Mouse (Mus musculus): ENCODE data around the gene H2-Ab1. TPM values are rescaled to one million over a fixed set of nuclear protein-coding genes. Genes with fewer than 3 reads are reported as not detected.
"Not testable (repeated sequence)": the region's sequence is repeated elsewhere in the genome, so short reads cannot be mapped to it uniquely, and the experiment has no call there.

The H2-Ab1 gene
- polyA plus RNA-seq, 1 experiment from 2014 or later, result 1.7 TPM

DNA sequence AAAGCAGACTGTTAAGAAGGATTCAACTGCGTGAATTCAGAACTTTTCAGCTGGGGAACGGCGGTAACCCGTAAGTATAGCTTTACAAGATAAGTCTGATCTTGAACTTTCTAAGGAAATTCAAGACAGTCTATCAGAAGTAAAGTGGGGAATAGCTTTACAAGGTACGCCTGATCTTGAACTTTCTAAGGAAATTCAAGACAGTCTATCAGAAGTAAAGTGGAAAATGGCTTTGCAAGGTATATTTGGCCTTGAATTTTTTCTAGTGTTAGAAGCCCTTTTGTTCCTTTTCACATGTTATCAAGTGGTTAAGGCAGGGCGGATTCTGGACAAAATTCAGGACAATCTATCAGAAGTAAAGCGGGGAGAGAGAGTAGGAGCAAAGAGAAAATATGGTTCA is 37.7 kb upstream of the H2-Ab1 start:
- H3K4me1 ChIP-seq; H3K4me2 ChIP-seq (replicated peaks); H3K27ac ChIP-seq; H3K9me3 ChIP-seq (replicated peaks); ATAC-seq (ENCODE audit: low FRiP score); H3K9ac ChIP-seq; H3K4me3 ChIP-seq; H3K36me3 ChIP-seq: not testable (repeated sequence)
- H3K27me3 ChIP-seq, result peaks cover 12% of the 10 kb centered on the region
- 94% methylated on average over 5 of the region's 7 CpGs for WGBS

DNA sequence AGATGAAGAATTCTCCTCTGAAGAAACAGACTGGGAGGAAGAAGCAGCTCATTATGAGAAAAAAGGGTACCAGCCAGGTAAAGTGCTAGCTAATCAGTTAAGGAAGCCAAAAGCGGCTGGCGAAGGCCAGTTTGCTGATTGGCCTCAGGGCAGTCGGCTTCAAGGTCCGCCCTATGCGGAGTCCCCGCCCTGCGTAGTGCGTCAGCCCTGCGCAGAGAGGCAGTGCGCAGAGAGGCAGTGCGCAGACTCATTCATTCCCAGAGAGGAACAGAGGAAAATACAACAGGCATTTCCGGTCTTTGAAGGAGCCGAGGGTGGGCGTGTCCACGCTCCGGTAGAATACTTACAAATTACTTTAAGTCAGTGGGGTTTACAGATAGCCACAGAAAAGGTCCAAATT is 37.1 kb upstream of the H2-Ab1 start:
- not testable (repeated sequence) for H3K27ac ChIP-seq; H3K9me3 ChIP-seq (replicated peaks); H3K27me3 ChIP-seq; H3K4me2 ChIP-seq (replicated peaks); ATAC-seq (ENCODE audit: low FRiP score); H3K4me1 ChIP-seq; H3K9ac ChIP-seq; H3K36me3 ChIP-seq; H3K4me3 ChIP-seq
- WGBS, result no CpG with 5 or more reads among the region's 16 CpGs

DNA sequence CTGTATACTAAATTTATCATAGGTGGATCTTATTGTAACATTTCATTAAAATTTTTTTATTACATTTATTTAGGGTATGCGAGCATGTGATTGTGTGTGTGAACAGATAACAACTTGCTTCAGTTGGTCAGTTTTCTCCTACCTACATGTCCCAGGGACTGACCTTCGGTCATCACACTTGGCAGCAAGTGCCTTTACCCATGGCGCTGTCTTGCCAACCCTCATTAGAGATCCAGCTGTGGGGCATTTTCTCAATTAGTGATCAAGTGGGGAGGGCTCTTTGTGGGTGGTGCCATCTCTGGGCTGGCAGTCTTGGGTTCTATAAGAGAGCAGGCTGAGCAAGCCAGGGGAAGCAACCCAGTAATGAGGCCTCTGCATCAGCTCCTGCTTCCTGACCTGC is 32.7 kb upstream of the H2-Ab1 start:
- Histone ChIP-seq H3K27ac (no peak overlapping the region), H3K4me1 (no peaks in the 10 kb centered on the region), H3K4me2 (replicated peaks) (no peak overlapping the region), H3K4me3 (no peak overlapping the region), H3K9ac (no peak overlapping the region), H3K9me3 (replicated peaks) (peaks cover 11% of the 10 kb centered on the region), H3K27me3 (no peaks in the 10 kb centered on the region), H3K36me3 (no peaks in the 10 kb centered on the region)
- 90% methylated on average over 3 of the region's 3 CpGs for WGBS
- no peak for ATAC-seq (ENCODE audit: low FRiP score)

DNA sequence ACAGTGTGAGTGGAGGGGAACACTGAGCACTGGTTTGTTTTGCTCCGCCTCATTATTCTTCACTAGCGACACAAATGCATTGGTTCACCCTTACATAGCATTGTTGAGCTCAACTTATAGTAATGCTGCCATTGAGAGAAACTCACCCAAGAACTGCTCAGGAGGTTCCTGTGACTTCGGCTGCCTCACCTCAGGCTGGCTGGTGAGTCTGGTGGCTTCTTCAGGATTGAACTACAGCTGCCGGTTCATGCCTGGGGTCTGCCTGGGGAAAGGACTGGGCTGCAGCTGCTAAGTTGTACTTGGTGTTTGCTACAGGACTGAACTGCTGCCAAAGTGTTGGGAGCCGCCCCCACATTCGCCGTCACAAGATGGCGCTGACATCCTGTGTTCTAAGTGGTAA is 32.1 kb upstream of the H2-Ab1 start:
- Histone ChIP-seq H3K36me3 (no peaks in the 10 kb centered on the region), H3K9me3 (replicated peaks) (peaks cover 11% of the 10 kb centered on the region), H3K27me3 (no peaks in the 10 kb centered on the region), H3K9ac (no peak overlapping the region), H3K27ac (no peak overlapping the region), H3K4me1 (no peaks in the 10 kb centered on the region), H3K4me3 (no peak overlapping the region), H3K4me2 (replicated peaks) (no peak overlapping the region)
- 96% methylated on average over 8 of the region's 8 CpGs for WGBS
- no peak for ATAC-seq (ENCODE audit: low FRiP score)

DNA sequence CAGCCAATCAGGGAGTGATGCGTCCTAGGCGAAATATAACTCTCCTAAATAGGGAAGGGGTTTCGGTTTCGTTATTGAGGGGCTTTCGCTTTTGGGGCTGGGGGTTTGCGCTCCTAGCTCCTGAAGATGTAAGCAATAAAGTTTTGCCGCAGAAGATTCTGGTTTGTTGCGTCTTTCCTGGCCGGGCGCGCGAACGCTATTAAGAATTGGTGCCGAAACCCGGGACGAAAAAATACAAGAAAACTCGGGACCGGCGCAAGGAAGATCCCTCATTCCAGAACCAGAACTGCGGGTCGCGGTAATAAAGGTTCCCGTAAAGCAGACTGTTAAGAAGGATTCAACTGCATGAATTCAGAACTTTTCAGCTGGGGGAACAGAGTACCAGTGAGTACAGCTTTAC is 31.6 kb upstream of the H2-Ab1 start:
- not testable (repeated sequence) for H3K4me1 ChIP-seq; ATAC-seq (ENCODE audit: low FRiP score); H3K9ac ChIP-seq; H3K27ac ChIP-seq; H3K4me2 ChIP-seq (replicated peaks); H3K27me3 ChIP-seq; H3K36me3 ChIP-seq; H3K4me3 ChIP-seq
- peaks cover 11% of the 10 kb centered on the region for H3K9me3 ChIP-seq (replicated peaks)
- WGBS, result 94% methylated on average over 14 of the region's 23 CpGs

DNA sequence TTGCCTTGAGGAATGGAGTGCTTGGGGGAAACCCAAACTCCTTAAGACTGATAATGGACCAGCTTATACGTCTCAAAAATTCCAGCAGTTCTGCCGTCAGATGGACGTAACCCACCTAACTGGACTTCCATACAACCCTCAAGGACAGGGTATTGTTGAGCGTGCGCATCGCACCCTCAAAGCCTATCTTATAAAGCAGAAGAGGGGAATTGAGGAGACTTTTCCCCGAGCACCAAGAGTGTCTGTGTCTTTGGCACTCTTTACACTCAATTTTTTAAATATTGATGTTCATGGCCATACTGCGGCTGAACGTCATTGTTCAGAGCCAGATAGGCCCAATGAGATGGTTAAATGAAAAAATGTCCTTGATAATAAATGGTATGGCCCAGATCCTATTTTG is 26.5 kb upstream of the H2-Ab1 start:
- H3K4me1 ChIP-seq; H3K4me3 ChIP-seq; H3K27me3 ChIP-seq; H3K27ac ChIP-seq; H3K36me3 ChIP-seq; H3K4me2 ChIP-seq (replicated peaks); ATAC-seq (ENCODE audit: low FRiP score); H3K9me3 ChIP-seq (replicated peaks); H3K9ac ChIP-seq: not testable (repeated sequence)
- 95% methylated on average over 9 of the region's 9 CpGs for WGBS

DNA sequence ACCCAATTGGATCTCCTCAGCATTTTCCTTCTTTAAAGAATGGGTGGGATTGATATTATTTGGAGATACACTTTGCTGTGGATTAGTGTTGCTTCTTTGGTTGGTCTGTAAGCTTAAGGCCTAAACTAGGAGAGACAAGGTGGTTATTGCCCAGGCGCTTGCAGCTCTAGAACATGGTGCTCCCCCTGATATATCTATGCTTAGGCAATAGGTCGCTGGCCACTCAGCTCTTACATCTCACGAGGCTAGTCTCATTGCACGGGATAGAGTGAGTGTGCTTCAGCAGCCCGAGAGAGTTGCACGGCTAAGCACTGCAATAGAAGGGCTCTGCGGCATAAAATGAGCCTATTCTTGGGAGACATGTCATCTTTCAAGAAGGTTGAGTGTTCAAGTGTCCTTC is 25.5 kb upstream of the H2-Ab1 start:
- not testable (repeated sequence) for H3K27ac ChIP-seq; H3K4me1 ChIP-seq; H3K9me3 ChIP-seq (replicated peaks); H3K9ac ChIP-seq; H3K4me2 ChIP-seq (replicated peaks); ATAC-seq (ENCODE audit: low FRiP score); H3K36me3 ChIP-seq; H3K27me3 ChIP-seq; H3K4me3 ChIP-seq
- 78% methylated on average over 6 of the region's 7 CpGs for WGBS

DNA sequence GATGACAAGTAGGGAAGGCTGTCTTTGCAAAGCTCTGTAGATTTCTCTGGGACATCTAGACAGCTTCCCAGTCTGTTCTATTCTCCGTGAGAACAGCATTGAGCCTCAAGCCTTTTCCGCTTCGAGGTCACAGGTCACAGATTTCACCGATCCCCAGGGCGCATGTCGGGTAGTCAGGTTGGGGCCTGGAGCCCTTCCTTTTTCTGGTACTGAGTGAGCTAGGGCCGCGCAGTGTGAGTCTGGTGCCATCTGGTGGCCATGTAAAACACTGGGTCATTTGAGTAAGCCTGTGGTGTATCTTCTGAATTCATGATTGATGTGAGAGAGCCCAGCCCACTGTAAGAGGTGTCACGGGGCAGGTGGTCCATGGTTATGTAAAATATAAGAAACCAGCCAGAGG is 22.6 kb upstream of the H2-Ab1 start:
- WGBS, result 50% methylated on average over 9 of the region's 9 CpGs
- Histone ChIP-seq H3K9ac (no peak overlapping the region), H3K4me1 (no peaks in the 10 kb centered on the region), H3K4me3 (no peak overlapping the region), H3K27me3 (no peaks in the 10 kb centered on the region), H3K4me2 (replicated peaks) (no peak overlapping the region), H3K36me3 (no peaks in the 10 kb centered on the region), H3K27ac (no peak overlapping the region), H3K9me3 (replicated peaks) (no peaks in the 10 kb centered on the region)
- peak; percentile 56; the same call in 1 of the 2 replicates for ATAC-seq (ENCODE audit: low FRiP score)

DNA sequence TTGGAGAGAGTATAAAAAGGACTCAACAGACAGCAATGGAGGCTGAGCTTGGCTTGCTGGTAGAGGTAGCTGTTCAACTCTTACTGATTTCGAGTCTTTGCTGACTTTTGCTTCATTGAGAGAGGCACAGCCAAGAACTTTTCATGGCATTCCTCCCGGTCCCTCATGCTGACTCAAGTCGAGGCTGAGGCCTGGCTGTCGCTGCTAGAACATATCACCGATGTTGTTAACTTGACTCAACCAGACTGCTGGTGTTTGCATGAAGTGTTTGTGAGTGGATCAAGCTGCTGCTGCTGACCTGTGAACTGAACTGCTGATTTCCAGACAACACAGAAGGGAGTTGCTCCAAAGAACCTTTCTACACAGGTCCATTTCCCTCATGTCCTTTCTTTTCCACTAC is 20.8 kb upstream of the H2-Ab1 start:
- no peak overlapping the region for H3K4me3 ChIP-seq
- no peak overlapping the region for H3K4me2 ChIP-seq (replicated peaks)
- H3K9me3 ChIP-seq (replicated peaks), result no peaks in the 10 kb centered on the region
- H3K4me1 ChIP-seq, result no peaks in the 10 kb centered on the region
- H3K27me3 ChIP-seq, result no peaks in the 10 kb centered on the region
- ATAC-seq (ENCODE audit: low FRiP score), result no peak
- H3K27ac ChIP-seq, result no peak overlapping the region
- WGBS, result 89% methylated on average over 5 of the region's 5 CpGs
- H3K36me3 ChIP-seq, result no peaks in the 10 kb centered on the region
- no peak overlapping the region for H3K9ac ChIP-seq

DNA sequence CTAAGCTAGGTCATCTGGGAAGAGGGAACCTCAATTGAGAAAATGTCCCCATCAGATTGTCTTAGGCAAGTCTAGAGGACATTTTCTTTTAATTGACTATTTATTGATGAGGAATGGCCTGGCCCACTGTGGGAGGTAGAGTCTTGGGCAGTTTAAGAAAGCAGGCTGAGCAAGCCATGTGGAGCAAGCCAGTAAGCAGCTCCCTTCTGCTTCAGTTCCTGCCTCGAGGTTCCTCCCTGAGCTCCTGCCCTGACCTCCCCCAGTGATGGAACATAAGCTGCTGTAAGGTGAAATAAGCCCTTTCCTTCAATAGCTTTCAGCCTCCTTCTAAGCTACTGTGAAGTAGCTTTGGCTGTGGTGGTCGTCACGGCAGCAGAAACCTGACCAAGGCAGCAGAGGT is 19.7 kb upstream of the H2-Ab1 start:
- peaks cover 5% of the 10 kb centered on the region; the same call in 1 of the 2 replicates for H3K9me3 ChIP-seq (replicated peaks)
- H3K4me1 ChIP-seq, result no peaks in the 10 kb centered on the region
- H3K27me3 ChIP-seq, result no peaks in the 10 kb centered on the region
- no peak overlapping the region for H3K4me3 ChIP-seq
- H3K9ac ChIP-seq, result no peak overlapping the region
- H3K4me2 ChIP-seq (replicated peaks), result no peak overlapping the region
- ATAC-seq (ENCODE audit: low FRiP score), result no peak
- no peak overlapping the region for H3K27ac ChIP-seq
- no peaks in the 10 kb centered on the region for H3K36me3 ChIP-seq
- WGBS, result 72% methylated on average over 3 of the region's 3 CpGs

DNA sequence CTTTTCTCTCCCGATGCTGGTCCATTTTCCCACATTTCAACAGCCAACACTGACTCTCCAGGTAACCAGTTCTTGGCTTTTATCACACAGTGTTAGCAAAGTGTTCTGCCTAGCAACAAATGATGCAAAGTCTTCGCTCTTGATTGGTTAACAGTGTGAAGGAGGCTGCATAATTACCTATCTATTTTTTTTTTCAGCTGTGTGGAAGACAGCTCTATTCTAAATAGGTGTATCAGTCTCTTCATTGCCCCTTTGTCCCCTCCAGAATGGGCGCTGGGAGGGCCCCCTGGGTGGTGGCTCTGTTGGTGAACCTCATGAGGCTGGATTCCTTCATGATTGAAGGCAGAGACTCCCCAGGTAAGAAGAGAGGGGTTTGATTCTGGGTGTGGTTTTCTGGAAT is 18.8 kb upstream of the H2-Ab1 start, which contains the start of gene H2-Ob:
Gene H2-Ob (plus strand): TSS at position 198 of the 400 bp plus-strand sequence.
- Histone ChIP-seq H3K9me3 (replicated peaks) (peaks cover 5% of the 10 kb centered on the region; the same call in 1 of the 2 replicates), H3K27ac (no peak within 1 kb of the TSS), H3K9ac (no peak within 1 kb of the TSS), H3K4me3 (no peak within 1 kb of the TSS), H3K4me1 (no peaks in the 10 kb centered on the region), H3K4me2 (replicated peaks) (no peak within 1 kb of the TSS), H3K36me3 (no peaks in the 10 kb centered on the region), H3K27me3 (no peaks in the 10 kb centered on the region)
- 63% methylated on average over 3 of the region's 3 CpGs for WGBS
- no peak for ATAC-seq (ENCODE audit: low FRiP score)

DNA sequence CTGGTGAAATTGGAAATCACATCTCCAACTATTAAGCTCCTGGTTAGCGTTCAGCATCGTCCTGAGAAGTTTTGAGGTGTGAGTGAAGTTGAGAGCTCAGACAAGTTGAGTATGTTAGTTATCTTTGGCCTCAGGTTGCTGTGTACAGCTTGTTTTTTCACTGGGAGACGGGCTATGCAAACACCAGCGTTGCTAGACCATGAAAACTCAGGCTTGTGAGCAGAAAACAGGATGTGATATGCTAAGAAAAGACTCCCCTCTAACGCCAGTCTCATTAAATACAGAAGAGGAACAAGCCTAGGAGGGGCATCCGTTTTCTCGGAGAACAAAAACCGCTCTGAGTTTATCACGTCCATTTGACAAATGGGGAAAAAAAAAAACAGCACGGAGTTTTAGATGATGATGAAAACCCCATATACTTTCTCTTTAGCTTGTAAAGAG is 17.9 kb upstream of the H2-Ab1 start:
- Histone ChIP-seq H3K27me3 (no peaks in the 10 kb centered on the region), H3K4me3 (no peak overlapping the region), H3K9me3 (replicated peaks) (peaks cover 5% of the 10 kb centered on the region; the same call in 1 of the 2 replicates), H3K36me3 (no peaks in the 10 kb centered on the region), H3K9ac (no peak overlapping the region), H3K27ac (no peak overlapping the region), H3K4me1 (no peaks in the 10 kb centered on the region), H3K4me2 (replicated peaks) (no peak overlapping the region)
- 66% methylated on average over 10 of the region's 10 CpGs for WGBS
- no peak for ATAC-seq (ENCODE audit: low FRiP score)

DNA sequence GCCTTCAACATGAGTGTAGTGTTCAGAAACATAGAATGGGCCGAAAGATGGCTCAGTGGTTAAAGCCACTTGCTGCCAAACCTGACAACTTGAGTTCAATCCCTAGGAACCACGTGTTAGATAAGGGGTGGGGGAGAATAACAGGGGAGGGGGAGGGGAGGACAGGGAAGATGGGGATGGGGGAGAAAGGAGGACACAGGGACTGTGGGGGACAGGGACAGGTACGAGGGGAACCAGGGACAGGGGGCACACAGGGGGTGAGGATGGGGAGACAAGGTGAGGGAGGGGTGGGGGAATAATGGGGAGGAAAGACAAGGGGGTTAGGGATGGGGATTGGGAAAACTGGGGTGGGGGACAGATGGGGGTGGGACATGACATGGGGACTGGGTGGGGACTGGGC is 17.1 kb upstream of the H2-Ab1 start:
- Histone ChIP-seq H3K27me3 (no peaks in the 10 kb centered on the region), H3K36me3 (no peaks in the 10 kb centered on the region), H3K4me2 (replicated peaks) (no peak overlapping the region), H3K9me3 (replicated peaks) (peaks cover 5% of the 10 kb centered on the region; the same call in 1 of the 2 replicates), H3K4me1 (no peaks in the 10 kb centered on the region), H3K27ac (no peak overlapping the region), H3K9ac (no peak overlapping the region), H3K4me3 (no peak overlapping the region)
- ATAC-seq (ENCODE audit: low FRiP score), result no peak
- 70% methylated on average over 3 of the region's 3 CpGs for WGBS
